Mouse (Mus musculus): Measurements from ENCODE around the gene Prdm5.

The Prdm5 gene

DNA sequence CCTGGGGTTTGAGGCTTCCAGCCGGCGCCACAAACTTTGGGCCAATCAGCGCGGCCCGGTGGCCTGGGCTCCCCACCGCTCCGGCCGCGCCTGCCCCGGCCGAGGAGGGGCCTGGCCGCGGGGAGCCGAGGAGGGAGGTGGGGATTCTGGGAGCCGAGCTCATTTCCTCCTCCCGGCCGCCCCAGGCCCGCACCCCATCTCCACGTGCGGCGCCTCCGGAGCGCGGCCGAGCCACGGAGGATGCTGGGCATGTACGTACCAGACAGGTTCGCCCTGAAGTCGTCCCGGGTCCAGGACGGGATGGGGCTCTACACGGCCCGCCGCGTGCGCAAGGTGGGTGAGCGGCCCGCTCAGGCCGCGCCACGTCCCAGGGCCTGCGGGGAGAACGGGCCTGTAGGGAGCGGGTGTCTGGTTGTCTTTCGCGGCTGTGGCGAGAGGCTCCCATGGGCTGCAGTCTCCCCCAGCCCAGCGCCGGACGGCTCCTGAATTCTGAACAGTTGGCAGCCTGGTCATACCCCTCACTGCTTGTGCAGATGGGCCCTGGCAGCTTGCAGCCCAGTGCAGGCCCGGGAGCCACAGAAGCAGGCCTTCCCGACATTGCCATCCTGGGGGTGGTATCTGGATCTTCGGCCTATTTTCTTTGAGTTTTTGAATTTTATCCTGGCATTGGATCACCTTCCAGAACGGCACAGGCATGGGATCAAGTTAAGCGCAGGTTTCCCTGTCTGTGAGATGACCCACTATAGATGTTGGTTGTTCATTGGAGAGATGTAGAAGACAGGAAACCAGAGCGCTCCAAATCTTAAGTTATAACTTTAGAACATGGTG, at the start of gene Prdm5:
Gene Prdm5 (plus strand): TSS at position 128 of the 828 bp plus-strand sequence.
- DNase-seq: peak; percentile 37

DNA sequence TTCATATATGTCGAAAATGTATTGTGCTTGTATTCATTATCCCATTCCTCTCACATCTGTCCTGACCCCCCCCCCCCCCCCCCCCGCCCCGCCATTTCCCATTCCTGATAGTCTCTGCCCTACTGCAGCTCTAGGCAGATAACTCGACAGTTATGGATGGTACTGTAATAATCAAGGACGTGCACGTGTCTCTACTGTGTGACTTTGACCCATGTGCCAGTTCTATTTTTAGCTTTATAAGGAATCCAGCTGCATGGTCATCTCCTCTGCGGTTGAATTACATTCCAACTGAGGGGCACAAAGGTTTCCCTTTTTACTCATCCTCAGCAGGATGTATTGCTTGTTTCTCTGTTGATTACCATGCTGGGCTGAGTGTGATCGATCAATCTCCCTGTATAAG, 39.3 kb upstream of the Prdm5 start:
- DNase-seq: no peak

DNA sequence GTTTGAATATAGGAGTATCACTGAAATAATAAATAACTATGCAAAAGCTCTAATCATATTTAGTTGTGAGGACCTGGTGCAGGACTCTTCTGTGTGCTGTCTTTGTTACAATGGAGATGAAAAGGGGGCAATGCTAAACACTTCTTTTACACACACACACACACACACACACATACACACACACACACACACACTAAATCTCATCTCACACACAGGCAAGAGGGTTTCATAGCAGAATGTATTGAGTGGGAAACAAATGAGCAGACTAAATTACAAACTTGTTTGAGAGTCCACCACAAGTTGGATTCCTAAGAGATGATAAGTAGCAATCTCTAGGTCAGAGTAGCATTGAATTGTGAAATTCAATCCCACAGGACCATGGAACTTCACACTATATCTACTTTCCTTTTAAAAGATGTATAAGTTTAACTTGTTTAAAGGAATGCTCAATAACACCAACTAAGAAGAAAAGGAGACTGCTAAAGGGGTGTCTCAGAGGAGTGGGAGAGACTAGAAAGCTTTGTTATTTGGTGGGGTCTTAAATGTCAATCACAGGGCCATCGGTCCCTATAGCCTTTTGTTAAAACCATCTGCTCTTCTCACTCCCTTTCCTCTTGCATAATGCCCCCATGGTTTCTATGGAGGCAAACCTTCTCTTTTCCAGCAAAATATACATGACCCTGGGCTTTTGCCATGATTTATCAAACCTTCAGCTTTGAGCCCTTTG, 35.5 kb upstream of the Prdm5 start:
- DNase-seq: no peak

DNA sequence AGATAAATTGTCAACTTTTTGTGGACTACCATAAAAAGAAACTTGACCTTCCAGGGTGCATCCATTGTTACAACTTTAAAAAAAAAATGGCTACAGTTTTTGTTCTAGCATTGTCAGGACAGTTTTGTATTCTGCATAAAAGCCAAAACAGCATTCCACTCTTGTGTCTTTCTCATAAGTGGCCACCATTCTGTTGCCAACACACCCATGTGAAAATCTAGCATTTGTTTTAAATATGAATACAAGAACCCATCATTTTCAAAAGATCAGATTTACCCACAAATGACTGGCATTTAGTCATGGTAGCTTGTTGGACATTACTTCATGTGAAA, 35.0 kb upstream of the Prdm5 start:
- DNase-seq: no peak

DNA sequence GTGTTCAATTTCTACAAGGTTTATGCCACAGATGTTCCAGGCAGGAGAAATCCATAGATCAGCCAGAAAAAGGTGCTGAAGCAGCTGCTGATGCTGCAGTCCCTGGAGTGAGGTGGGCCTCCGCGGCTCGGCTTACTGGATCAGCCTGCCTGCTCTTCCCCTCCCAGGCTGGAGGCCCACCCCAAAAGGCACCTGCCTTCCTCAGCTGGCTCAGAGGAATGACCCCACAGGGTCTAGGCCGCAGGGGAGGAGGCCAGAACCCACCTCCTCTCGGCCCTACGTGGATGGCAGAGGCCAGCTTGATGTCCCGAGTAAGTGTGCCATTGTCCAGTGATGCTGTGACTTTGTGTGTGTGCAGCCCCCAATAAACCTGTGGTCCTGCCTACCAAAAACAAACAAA, 20.6 kb upstream of the Prdm5 start:
- DNase-seq: no peak

DNA sequence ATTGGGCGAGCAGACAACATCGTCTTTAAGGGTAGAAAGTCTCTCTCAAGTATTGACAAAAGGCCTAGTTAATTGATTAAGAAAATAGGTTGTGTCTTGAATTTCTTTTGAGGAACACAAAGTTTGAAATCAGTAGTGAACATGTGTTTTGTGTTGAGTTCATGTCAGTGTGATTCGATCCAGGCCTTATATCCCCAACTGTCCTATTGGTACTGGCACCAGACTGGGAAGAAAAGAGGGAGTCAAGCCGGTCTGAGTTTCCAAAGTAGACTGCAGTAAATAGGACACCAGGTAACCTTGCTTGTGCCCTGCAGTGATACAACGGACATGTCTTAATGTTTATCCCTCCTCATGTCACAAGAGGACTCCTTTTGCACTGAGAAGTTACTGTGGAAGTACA, 19.6 kb upstream of the Prdm5 start:
- DNase-seq: no peak

DNA sequence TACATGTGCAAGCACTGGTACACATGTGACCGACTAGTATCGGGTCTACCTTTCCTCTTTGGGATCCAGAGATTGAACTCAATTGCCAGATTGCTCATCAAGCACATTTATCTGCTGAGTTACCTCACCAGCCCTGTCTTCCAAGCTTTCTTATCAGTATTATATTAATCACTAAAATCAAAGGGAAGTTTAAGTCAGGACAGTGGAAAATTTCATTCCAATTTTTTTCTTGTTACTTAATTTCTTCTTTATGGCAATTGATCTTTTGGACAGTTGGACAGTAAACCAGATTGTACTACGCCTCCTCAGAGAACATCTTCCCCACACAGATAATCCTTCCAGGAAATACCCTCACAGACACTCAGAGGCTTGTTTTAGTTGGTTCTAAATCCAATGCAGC, 18.7 kb upstream of the Prdm5 start:
- no peak for DNase-seq

DNA sequence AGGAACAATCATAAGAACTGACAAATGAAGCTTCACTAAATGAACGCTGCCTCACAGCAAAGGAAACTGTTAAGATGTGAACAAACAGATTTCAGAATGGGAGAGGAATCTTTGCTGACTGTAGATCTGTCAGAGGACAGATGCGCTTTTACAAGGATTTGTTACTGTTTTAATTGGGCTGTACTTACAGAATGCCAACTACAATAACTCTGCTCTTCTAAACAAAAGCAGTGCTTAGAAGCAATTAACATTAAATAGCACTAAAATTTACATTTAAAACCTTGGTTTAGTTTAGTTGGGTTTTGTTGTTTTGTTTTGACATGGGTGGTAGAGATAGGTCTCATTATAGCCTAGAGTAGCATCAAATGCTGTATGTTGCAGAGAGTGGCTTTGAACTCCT, 14.3 kb upstream of the Prdm5 start:
- DNase-seq: no peak

DNA sequence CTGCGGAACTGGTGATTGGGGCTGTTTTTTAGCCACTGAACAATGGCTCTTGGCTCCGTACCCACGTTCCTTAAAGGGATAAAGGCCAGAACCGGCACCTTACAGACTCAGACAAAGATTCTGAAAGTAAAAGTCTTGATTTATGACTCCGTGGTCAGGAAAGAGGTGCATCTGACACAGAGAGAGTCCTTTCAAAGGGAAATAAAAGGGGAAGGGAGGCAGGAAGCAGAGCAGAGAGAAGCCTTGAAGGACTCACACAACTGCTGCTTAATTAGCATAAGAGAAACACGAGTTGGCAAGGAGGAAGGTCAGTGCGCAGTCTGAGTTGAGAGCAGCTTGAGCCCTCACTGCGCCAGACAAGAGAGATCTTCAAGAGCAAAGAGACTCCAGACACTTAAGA, 13.7 kb upstream of the Prdm5 start:
- no peak for DNase-seq

DNA sequence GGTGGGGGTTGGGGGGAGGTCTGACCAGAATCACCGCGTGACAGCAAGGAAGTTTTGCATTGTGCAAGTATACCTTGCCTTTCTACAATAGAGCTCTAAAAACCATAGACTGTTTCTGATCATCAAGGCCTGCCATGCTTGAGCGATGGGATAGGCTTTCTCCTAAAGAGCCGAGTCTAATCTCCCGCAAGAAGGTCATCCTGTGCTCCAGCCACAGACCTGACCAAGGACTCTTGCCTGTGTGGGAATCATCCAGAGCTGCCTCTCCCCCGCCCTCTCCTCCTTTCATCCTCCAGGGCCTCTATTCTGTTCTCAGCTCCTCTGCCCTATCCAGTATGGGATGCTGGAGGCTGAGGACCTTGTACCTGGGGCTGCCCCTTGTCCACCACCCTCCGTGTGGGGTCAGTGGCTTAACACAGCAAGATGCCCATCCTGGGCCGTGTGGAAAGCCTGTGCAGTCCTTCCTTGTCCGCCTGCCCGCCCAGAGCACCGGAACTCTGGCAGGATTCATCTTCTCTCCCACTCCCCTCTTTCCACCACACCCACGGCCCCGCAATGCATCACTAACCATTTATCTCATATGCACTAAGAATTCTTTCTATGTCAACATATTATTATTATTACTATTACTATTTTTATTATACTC, 12.9 kb upstream of the Prdm5 start:
- DNase-seq: no peak

DNA sequence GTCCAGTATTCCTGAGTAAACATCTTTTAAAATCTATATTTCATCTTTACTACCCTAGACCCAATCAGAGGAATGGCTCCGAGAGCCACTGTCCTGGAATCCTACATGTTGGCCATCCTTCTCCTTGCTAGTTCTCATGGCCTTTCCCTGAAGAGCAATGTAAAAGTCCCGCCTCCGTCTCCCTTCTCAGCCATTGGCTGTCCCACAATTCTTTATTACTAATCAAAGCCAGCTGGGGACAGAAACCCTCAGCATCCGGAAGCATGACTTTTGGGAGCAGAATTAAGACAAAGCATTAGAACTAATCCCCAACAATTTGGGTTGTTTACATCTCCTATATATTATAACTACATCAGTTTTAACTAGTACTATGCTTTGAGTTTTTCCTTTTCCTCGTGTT, 10.9 kb upstream of the Prdm5 start:
- no peak for DNase-seq

DNA sequence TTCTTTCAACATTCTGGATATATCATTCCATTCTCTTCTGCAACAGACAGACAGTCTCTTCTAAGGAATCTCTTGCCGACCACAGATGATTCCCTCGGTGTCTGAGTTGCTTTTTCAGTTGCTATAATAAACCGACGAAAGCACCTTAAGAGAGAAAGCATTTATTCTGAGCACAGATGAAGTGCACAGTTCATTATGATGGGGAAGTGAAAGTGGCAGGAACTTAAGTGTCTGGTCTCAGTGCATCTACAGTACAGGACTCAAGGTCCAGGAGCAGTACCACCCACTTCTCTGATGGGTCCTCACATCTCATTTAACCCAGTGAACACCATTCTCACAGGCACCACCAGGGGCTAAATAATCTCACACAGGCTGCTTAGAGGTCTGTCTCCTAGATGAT, 5.2 kb upstream of the Prdm5 start:
- no peak for DNase-seq

DNA sequence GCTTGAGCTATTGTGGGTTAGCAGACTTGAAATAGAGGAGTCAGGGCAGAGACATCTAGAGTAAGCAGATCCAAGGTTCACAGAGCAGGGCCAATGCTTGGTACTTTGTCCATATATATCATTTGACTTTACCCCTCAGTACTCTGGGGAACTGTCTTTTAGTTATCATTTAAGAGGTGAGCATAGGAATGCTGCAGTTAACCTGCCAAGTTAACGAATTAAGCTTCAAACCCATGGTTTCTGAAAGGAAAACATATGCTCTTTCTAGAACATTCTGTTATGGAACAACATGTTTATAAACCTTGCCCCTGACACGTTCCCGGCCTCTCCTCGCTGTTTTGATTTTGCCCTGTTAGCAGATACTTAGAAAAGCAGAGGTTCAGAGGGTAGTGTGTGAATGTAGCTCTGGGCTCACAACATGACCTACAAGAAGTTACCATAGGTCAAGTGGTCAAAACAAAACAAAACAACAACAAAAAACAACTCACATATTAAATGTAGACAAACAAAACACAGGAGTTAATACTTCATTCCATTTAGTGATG, 973 bp downstream of the Prdm5 start:
- DNase-seq: no peak

DNA sequence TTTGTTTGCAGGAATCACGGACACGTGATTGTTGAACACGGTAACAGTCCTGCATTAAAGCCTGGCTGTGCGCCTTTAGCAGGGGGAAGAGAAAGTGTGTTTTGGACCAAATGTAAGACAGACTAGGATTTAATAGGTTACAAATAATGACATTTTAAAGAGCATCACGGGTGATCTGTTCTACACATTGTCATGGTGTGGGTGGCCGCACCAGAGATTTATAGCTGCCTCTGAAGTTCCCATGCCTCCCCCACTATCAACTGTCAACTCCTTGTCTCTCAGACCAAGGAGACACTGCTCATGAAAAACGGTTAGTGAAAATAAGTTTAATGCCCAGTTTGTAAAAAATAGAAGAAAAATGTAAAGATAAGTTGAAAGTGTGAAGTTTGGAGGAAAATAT, 2.7 kb downstream of the Prdm5 start:
- DNase-seq: no peak

DNA sequence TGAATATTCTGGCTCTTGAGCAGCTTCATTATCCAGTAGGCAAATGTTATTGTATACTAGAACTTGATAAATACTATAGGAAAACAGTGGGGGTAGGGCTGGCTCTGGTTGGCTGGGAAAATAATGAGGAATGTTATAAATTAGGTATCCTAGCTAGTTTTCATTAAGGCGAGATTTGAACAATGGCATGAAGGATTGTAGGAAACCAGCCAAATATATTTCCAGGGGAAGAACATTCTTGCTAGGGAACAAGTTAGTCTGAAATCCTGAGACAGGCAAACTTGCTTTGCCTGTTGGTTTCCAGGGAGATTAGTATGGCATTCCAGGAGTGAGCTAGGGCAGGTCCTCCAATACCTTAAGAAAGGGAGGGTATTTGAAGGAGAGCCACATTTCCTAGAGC, 4.9 kb downstream of the Prdm5 start:
- no peak for DNase-seq

DNA sequence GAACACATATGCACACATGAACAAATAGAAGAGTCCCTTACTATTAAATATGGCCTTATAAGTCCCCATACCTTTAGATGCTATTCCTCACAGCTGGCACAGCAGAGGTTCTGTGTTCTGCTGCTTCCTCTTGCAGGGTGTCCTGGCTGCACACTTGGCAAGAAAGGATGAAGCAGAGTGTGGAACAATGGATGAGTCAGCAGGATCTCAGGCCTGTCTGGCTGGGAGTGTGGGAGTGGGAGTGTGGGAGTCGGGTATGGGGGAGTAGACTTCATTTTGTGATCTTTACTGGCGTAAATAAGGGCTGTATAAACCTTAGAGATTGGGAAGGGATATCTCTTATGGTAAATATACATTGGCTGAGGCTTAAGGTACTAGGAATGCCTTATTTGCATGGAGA, 14.1 kb downstream of the Prdm5 start:
- peak; percentile 19 for DNase-seq

DNA sequence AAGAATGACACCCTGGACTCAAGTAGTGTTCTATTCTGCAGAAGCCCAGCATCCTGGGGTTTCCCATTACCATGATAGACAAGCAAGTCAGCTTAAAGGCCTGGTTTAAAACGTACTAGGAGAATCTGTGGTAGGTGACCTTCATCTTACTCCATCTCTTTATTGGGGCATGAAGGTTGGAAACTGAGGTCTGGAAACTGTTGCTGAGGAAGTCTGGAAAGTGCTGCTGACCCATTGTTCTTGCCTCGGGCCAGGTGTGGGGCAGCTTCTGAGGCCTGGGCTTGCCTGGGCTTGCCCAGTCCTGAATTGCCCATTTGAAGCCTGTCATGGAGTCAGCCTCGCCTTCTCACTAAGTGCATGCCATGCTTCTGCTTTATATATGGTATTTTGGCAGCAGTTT, 17.8 kb downstream of the Prdm5 start:
- DNase-seq: no peak

DNA sequence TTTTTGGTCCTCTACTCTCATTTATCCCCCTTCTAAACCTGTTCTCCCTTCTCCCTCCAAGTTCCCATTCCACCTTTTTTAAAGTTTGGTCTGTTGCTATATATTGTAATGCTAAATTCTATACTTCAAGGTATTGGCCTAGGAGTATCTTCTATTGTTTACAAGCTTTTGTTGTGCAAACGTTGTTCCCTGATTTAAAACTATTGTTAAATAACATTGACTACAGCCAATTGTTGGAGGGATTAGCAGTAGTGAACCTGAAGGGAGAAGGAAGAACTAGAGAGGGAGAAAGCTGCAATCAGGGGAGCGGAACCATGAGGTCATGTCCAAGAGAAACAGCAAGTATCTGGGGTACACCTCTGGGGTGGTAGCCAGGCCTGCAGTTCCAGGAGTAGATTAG, 18.5 kb downstream of the Prdm5 start:
- no peak for DNase-seq

DNA sequence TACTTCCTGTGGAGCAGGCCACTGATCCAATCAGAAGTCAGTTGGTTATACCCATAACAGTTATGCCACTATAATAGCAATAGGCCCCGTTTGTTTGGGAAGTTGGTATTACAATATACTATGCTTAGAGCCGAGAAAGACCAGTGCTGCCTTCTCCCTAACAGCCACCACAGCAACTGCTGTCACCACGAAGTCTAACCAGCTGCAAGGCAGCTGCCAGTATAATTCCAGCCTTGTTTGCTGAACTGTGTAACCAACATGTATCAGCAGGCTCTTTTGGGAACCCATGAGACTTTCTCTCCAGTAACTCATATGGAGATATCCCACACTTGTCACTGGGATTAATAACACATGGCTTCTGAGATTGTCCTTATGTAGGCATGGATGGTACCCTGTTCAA, 19.6 kb downstream of the Prdm5 start:
- DNase-seq: no peak

DNA sequence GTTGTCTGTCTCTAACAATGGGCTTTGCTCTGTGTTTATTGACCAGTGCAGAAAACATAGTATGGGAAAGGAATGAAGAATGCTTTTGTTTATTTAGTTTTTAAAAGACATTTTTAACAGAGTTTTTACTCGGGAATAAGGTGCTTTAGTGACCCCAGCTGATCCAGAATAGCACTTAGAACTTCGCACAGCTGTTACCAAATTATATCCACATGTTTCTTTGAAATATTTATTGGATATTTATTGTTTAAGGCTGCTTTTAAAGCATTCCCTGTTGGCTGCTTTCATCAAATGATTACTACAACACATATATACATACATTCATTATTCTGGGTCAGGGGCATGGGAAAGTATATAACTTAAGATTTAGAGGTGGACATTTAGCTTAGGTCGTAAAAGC, 32.9 kb downstream of the Prdm5 start:
- no peak for DNase-seq

DNA sequence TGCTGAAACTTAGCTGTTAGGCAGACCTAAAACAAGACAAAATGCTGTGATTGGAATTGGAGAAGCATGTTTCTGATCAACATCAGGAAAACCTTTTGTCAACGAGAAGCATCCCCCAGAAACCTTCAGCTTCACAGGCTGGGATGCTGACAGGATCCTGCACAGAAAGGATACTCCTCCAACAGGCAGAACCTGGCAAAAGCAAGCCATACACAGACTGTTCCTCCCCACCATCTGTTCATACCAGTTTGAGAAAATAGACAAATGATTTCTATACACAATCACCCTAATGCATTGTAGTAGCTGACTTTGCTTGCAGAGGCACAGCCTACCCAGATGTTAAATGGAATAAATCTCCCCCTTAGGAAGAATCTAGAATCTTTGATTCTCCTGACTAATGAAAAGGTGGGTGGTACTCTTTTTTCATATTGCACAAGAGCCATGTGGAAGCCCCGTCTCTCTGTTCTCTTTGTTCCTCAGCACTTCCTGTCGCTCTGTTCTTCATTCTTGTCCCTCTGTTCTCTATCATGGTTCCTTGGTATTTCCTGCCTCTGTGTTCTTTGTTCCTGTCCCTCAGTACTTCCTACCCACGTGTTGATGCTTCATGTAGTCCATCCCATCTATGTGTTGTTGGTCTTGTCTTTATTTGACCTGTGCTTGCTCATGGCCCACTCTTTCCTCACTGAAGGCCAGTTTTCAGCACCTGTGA, 39.4 kb downstream of the Prdm5 start:
- no peak for DNase-seq

DNA sequence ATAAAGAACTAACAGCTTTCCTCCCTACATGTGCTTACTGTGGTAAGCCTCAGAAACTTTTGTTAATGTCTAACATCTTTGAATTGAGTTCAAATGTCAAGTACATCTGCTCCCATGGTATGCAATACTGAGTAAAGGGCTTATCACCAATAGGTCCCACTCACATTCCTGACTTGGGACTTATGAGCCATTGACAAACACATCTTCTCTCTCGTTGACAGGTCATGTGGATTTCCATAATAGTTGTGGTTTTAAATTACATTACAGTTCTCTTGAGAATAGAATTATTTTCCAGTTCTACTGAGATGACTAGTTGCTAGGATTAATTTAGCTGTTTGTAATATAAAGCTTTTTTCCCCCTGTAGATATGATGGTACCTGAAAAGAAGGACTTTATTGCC, 49.9 kb downstream of the Prdm5 start:
- no peak for DNase-seq

DNA sequence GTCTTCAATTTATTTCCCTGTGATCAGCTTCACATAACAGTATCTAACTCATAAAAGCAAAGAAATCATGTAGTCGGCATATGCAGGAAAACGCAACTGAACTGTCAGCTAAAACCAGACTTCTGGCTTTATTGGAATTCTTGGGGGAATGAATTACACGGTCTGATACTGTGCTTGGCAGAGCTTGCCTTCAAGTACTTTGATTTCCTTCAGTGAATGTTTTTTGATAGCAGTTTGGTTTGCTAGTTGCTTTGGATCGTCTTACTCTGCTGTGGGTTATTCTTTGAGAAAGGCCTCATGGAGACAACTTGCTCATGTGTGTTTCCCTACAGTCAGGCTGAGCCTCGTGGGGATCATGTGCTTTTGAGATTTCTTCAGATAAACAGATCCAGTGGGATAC, 52.7 kb downstream of the Prdm5 start:
- no peak for DNase-seq

All from right cerebral cortex, postnatal 25 days (tissue).